Mouse (Mus musculus) small intestine, adult 2 months (tissue): ENCODE data around the gene Crtam.

ENCODE experiments used
- CTCF ChIP-seq: fragments of 200-500 bp; IDR thresholded peaks from 2 replicates; pipeline ENCODE4 v1.5.1; 2012; ENCODE audit warnings: low read depth, mild to moderate bottlenecking, control low read depth, inconsistent platforms, low read length, moderate library complexity, mixed read lengths; ENCODE audit not compliant: insufficient replicate concordance, insufficient read length; ENCODE audit errors: extremely low read depth
- POLR2A ChIP-seq: fragments of 200-500 bp; IDR thresholded peaks from 2 replicates; pipeline ENCODE4 v1.6.1; 2012; ENCODE audit warnings: low read depth, mild to moderate bottlenecking, control low read depth, inconsistent platforms, low read length, moderate library complexity

GRCm38 (mm10) chr9:41044626-41045025, 40.2 kb upstream of the Crtam start:
- TF ChIP-seq POLR2A (no peak), CTCF (peak; percentile 77; the same call in 1 of the 2 replicates)
